Comparison of ENCODE assay signal across 7 mouse cellular contexts in the genomic region with DNA sequence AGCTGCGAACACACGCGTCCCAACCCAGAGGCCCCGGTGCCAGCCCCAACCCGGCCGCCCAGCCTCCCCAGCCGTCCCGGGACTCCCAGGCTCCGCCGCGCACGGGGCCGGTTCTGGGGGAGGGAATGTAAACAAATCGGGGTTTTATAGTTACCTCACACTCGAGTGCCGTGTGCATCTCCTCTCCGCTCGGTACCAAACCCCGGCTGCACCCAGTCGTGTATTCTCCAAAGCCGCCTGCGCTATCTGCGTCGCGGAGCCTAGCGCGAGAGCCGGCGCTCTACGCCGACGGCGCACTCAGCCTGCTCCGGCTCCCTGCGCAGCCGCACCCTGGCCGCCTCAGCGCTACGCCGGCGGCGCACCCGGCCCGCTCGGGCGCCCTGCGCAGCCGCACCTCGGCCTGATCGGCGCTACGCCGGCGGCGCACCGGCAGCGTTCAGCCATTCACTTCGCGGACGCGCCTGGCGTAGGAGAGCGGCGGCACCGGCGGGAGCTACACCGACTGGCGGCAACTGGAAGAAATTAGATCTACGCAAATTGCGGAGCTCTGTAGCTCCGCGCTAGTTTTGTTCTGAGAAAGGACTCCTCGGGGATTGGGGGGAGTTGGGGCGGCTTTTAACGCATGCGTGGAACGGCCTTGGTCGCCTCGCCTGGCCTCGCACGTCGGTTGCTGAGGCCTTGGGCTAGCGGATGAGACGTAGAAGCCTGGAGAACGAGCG. TPM values are rescaled to one million over a fixed set of nuclear protein-coding genes. Genes with fewer than 3 reads are reported as not detected.
A peak's percentile ranks its signal among the peaks of the same experiment; 100 is the strongest.
DNase-seq lines count a peak whose midpoint lies in the region; ATAC-seq and TF ChIP-seq lines count a peak whose summit lies in the region.

No protein-coding gene starts in this region.

- TF ChIP-seq POLR2A in small intestine, adult 2 months (IDR thresholded peaks at IDR 0.05; ENCODE audit: low read depth, low read length): peak; percentile 78

- peak overlapping the region; percentile 92 for H3K4me3 ChIP-seq in intestine, postnatal 0 days (ENCODE audit: low read depth, low read length)
- peak overlapping the region; percentile 79 for H3K4me3 ChIP-seq in midbrain, embryonic 12.5 days
- H3K4me3 ChIP-seq in small intestine, adult 2 months (ENCODE audit: low read depth, low read length): peak overlapping the region; percentile 80

- no peaks in the 10 kb centered on the region for H3K36me3 ChIP-seq in intestine, postnatal 0 days (ENCODE audit: control insufficient read depth, insufficient read depth)
- H3K36me3 ChIP-seq in midbrain, embryonic 12.5 days: no peaks in the 10 kb centered on the region
- H3K36me3 ChIP-seq in small intestine, adult 2 months (ENCODE audit: control insufficient read depth, insufficient read depth, low read length): no peaks in the 10 kb centered on the region

- peak; percentile 42 for TF ChIP-seq CTCF in intestine, postnatal 0 days (IDR thresholded peaks at IDR 0.05; ENCODE audit: low read depth)
- TF ChIP-seq CTCF in small intestine, adult 2 months (IDR thresholded peaks at IDR 0.05; ENCODE audit: extremely low read depth, insufficient read length, insufficient replicate concordance, low read depth, low read length): no peak

- no peaks in the 10 kb centered on the region for H3K27me3 ChIP-seq in intestine, postnatal 0 days (replicated peaks; ENCODE audit: control insufficient read depth, insufficient read depth, low read length)
- no peaks in the 10 kb centered on the region for H3K27me3 ChIP-seq in midbrain, embryonic 12.5 days
- H3K27me3 ChIP-seq in small intestine, adult 2 months (ENCODE audit: control insufficient read depth, insufficient read depth, low read length): no peaks in the 10 kb centered on the region

- H3K9me3 ChIP-seq in intestine, postnatal 0 days (ENCODE audit: control insufficient read depth): no peaks in the 10 kb centered on the region
- no peaks in the 10 kb centered on the region for H3K9me3 ChIP-seq in midbrain, embryonic 12.5 days

- peak overlapping the region; percentile 99 for H3K9ac ChIP-seq in intestine, postnatal 0 days (ENCODE audit: low read depth, low read length)
- H3K9ac ChIP-seq in midbrain, embryonic 12.5 days (replicated peaks): peak overlapping the region; percentile 97

- peak; percentile 98 for ATAC-seq in intestine, postnatal 0 days
- peak; percentile 94 for ATAC-seq in midbrain, embryonic 12.5 days (ENCODE audit: low FRiP score, low read depth)

- intact Hi-C loops in left cerebral cortex, postnatal 4 days (cut with DNase I): loop anchor here (5.0 to 10.0 kb wide), 2 partner anchors 119 to 411 kb away; no protein-coding TSS in a partner anchor

- peak overlapping the region; percentile 89 for H3K4me2 ChIP-seq in intestine, postnatal 0 days (replicated peaks; ENCODE audit: low read depth)
- peak overlapping the region; percentile 66 for H3K4me2 ChIP-seq in midbrain, embryonic 12.5 days (replicated peaks)

- peak overlapping the region; percentile 98 for H3K27ac ChIP-seq in intestine, postnatal 0 days (ENCODE audit: low read depth, low read length)
- peak overlapping the region; percentile 99 for H3K27ac ChIP-seq in midbrain, embryonic 12.5 days (replicated peaks)
- peak overlapping the region; percentile 93 for H3K27ac ChIP-seq in small intestine, adult 2 months (ENCODE audit: insufficient read depth, low read depth, low read length)

- DNase-seq in adrenal gland, adult 2 months: peak; percentile 99
- peak; percentile 93 for DNase-seq in embryo, embryonic 11.5 days (ENCODE audit: low read depth, low spot score)
- peak; percentile 94 to 97 for DNase-seq in gastrocnemius, postnatal 4 days (ENCODE audit: low spot score in 2 of 2)
- peak; percentile 96 for DNase-seq in left cerebral cortex, postnatal 4 days

- H3K4me1 ChIP-seq in intestine, postnatal 0 days (replicated peaks; ENCODE audit: control insufficient read depth, insufficient read depth, low read length): no peaks in the 10 kb centered on the region
- H3K4me1 ChIP-seq in midbrain, embryonic 12.5 days: peaks cover 18% of the 10 kb centered on the region
- no peaks in the 10 kb centered on the region; the same call in 1 of the 2 replicates for H3K4me1 ChIP-seq in small intestine, adult 2 months (ENCODE audit: control insufficient read depth, insufficient read depth, insufficient read length, low read length)

- WGBS in intestine, postnatal 0 days: under 1% methylated on average over 86 of the region's 86 CpGs
- under 1% methylated on average over 85 of the region's 86 CpGs for WGBS in midbrain, embryonic 12.5 days
- under 1% methylated on average over 86 of the region's 86 CpGs for WGBS in small intestine, adult 2 months

RNA-seq across cellular contexts. Expression of gene Slc39a10, which starts 39.2 kb away (rescaled TPM):
- 10 to 100 TPM; 25.5 to 26.6 TPM for total RNA-seq in adrenal gland, adult 2 months (2021)
- polyA plus RNA-seq in adrenal gland, adult 2 months (2012; rRNA removed): 3.3 and 4.1 TPM in 2 replicates
- 10 to 100 TPM; 14.5 to 16.7 TPM for total RNA-seq in gastrocnemius, postnatal 4 days (2021)
- polyA plus RNA-seq in intestine, postnatal 0 days (2015; fragmentation: Nextera tagmentation; extraction: Ambion mirVana): 5.0 and 5.8 TPM in 2 replicates
- 10 to 100 TPM; 94.0 to 97.2 TPM for total RNA-seq in left cerebral cortex, postnatal 4 days (2021)
- polyA plus RNA-seq in midbrain, embryonic 12.5 days (2016; fragmentation: Nextera tagmentation; extraction: Ambion mirVana): 77.3 and 82.4 TPM in 2 replicates
- polyA plus RNA-seq in small intestine, adult 2 months (2012; rRNA removed): 0.79 and 0.96 TPM in 2 replicates

Comparison
In these comparisons a context has a peak if more than half of its experiments do, and no peak if none do; other contexts are left out.
1. Peak in every context shown above with its lines: DNase-seq, ATAC-seq, H3K4me3 ChIP-seq and H3K27ac ChIP-seq.
2. RNA of gene Slc39a10, which starts 39.2 kb away (polyA plus RNA-seq): 77.3 to 82.4 TPM in midbrain, embryonic 12.5 days; 5.0 to 5.8 TPM in intestine, postnatal 0 days, 3.3 to 4.1 TPM in adrenal gland, adult 2 months and 0.79 to 0.96 TPM in small intestine, adult 2 months; every median in the first group is over 10 times any median in the second.